Mouse (Mus musculus): ENCODE data around the gene Trem1. TPM values are rescaled to one million over a fixed set of nuclear protein-coding genes. Genes with fewer than 3 reads are reported as not detected.

Gene Trem1
- polyA plus RNA-seq (2014; fragmentation: Nextera tagmentation; extraction: Ambion mirVana): 0.08 TPM in 1 of 2 replicates, not detected in the other

GRCm38 (mm10) chr17:48232518-48232917 lies at the start of gene Trem1:
Trem1 (plus strand) TSS chr17:48232768.
- 82% methylated on average over 6 of the region's 6 CpGs for WGBS
- H3K9ac ChIP-seq (ENCODE audit: low read depth, low read length): no peak within 1 kb of the TSS
- no peaks in the 10 kb centered on the region for H3K4me1 ChIP-seq (ENCODE audit: control insufficient read depth, insufficient read depth, low read length)
- no peaks in the 10 kb centered on the region for H3K36me3 ChIP-seq (ENCODE audit: control insufficient read depth, insufficient read depth, low read length)
- no peaks in the 10 kb centered on the region for H3K27me3 ChIP-seq (replicated peaks; ENCODE audit: control insufficient read depth, insufficient read depth, low read length)
- DNase-seq (ENCODE audit: low spot score) (no peak), ATAC-seq (ENCODE audit: low read depth) (no peak)
- H3K27ac ChIP-seq (replicated peaks; ENCODE audit: low read depth, low read length): no peak within 1 kb of the TSS
- H3K4me3 ChIP-seq (ENCODE audit: low read depth, low read length): no peak within 1 kb of the TSS
- H3K4me2 ChIP-seq (ENCODE audit: low read depth, low read length): no peak within 1 kb of the TSS
- 0 out of 2 replicates have a peak, but pooled peaks cover 3% of the 10 kb centered on the region for H3K9me3 ChIP-seq (ENCODE audit: control insufficient read depth, low read length)

DNA sequence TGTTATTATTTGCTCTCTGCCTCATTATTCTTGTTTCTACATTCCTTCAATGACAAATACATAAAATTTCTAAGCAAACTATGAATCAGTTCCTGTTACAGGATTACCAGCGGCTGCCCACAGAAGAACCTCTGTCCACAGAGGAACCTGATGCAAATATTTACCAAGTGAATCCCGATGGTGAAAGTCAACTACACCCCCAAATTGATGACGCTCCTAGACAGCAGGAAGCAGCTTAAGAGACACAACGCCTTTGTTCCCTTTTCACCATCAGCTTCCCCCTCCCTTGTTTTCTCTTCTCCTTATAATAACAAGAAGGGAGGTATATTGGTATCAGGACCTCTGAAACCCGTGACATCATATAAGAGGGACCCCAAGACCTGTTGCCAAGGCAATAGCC lies 47.3 kb upstream of the Trem1 start:
- H3K4me1 ChIP-seq (ENCODE audit: control insufficient read depth, insufficient read depth, low read length): no peaks in the 10 kb centered on the region
- no peak overlapping the region for H3K4me2 ChIP-seq (ENCODE audit: low read depth, low read length)
- no peak for DNase-seq (ENCODE audit: low spot score)
- no peak for ATAC-seq (ENCODE audit: low read depth)
- no peak overlapping the region for H3K27ac ChIP-seq (replicated peaks; ENCODE audit: low read depth, low read length)
- H3K9me3 ChIP-seq (ENCODE audit: control insufficient read depth, low read length): no peaks in the 10 kb centered on the region
- H3K27me3 ChIP-seq (replicated peaks; ENCODE audit: control insufficient read depth, insufficient read depth, low read length): no peaks in the 10 kb centered on the region
- H3K9ac ChIP-seq (ENCODE audit: low read depth, low read length): no peak overlapping the region
- 68% methylated on average over 5 of the region's 5 CpGs for WGBS
- H3K4me3 ChIP-seq (ENCODE audit: low read depth, low read length): no peak overlapping the region
- H3K36me3 ChIP-seq (ENCODE audit: control insufficient read depth, insufficient read depth, low read length): no peaks in the 10 kb centered on the region

DNA sequence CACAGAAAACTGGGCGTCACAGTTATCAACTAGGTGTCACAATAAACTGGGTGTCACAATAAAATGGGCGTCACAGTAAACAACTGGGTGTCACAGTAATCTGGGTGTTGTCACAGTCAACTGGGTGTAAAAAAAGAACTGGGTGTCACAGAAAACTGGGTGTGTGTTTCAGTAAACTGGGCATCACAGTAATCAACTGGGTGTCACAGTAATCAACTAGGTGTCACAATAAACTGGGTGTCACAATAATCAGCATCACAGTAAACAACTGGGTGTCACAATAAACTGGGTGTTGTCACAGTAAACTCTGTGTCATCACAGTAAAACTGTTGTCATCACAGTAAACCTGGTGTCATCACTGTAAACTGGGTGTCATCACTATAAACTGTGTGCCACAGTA lies 40.2 kb upstream of the Trem1 start:
- DNase-seq (ENCODE audit: low spot score) (no peak), ATAC-seq (ENCODE audit: low read depth) (no peak)
- no peak overlapping the region for H3K4me2 ChIP-seq (ENCODE audit: low read depth, low read length)
- WGBS: 71% methylated on average over 2 of the region's 2 CpGs
- H3K4me1 ChIP-seq (ENCODE audit: control insufficient read depth, insufficient read depth, low read length): no peaks in the 10 kb centered on the region
- no peak overlapping the region for H3K4me3 ChIP-seq (ENCODE audit: low read depth, low read length)
- no peaks in the 10 kb centered on the region for H3K27me3 ChIP-seq (replicated peaks; ENCODE audit: control insufficient read depth, insufficient read depth, low read length)
- H3K9ac ChIP-seq (ENCODE audit: low read depth, low read length): no peak overlapping the region
- no peak overlapping the region for H3K27ac ChIP-seq (replicated peaks; ENCODE audit: low read depth, low read length)
- H3K9me3 ChIP-seq (ENCODE audit: control insufficient read depth, low read length): no peaks in the 10 kb centered on the region
- H3K36me3 ChIP-seq (ENCODE audit: control insufficient read depth, insufficient read depth, low read length): no peaks in the 10 kb centered on the region

DNA sequence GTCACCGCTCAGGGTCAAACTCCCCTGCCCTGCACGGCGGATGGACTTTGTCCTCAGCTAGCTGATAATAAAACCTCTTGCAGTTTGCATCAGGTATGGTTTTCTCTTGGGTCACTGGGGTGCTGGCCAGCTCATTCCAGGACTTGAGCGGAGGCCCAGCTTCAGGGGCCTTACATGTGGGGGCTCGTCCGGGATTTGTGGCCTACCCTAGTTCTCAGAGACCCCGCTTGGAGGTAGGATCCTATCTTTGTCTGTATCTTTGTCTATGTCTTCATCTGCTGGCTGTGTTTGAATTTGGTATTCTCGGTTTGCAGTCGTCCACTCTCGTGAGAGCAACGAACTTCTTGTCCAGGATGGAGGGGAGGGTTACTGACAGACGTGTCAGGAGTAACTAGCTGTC lies 29.5 kb upstream of the Trem1 start:
- ATAC-seq (ENCODE audit: low read depth) (no peak), DNase-seq (ENCODE audit: low spot score) (no peak)
- Histone ChIP-seq H3K4me2 (ENCODE audit: low read depth, low read length) (no peak overlapping the region), H3K4me3 (ENCODE audit: low read depth, low read length) (no peak overlapping the region), H3K9ac (ENCODE audit: low read depth, low read length) (no peak overlapping the region), H3K9me3 (ENCODE audit: control insufficient read depth, low read length) (peaks cover 17% of the 10 kb centered on the region; the same call in 1 of the 2 replicates), H3K4me1 (ENCODE audit: control insufficient read depth, insufficient read depth, low read length) (no peaks in the 10 kb centered on the region), H3K36me3 (ENCODE audit: control insufficient read depth, insufficient read depth, low read length) (no peaks in the 10 kb centered on the region), H3K27me3 (replicated peaks; ENCODE audit: control insufficient read depth, insufficient read depth, low read length) (no peaks in the 10 kb centered on the region), H3K27ac (replicated peaks; ENCODE audit: low read depth, low read length) (no peak overlapping the region)
- 95% methylated on average over 12 of the region's 12 CpGs for WGBS

DNA sequence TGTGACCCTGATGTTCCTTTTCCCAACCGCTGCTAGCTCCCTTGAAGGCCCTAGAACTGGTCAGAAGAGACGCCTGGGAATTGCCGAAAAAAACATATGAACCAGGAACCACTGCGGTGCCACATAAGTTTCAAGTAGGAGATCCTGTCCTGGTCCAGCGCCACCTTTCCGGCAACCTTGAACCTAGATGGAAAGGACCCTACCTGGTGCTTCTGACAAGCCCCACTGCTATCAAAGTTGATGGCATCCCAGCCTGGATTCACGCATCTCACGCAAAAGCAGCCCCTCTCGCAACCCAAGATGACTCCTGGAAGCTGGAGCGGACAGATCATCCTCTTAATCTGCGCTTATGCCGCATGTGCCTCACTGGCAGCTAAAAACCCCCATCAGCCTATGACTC lies 20.0 kb upstream of the Trem1 start:
- no peak overlapping the region for H3K4me2 ChIP-seq (ENCODE audit: low read depth, low read length)
- no peaks in the 10 kb centered on the region for H3K4me1 ChIP-seq (ENCODE audit: control insufficient read depth, insufficient read depth, low read length)
- WGBS: 95% methylated on average over 12 of the region's 12 CpGs
- ATAC-seq (ENCODE audit: low read depth): no peak
- no peak for DNase-seq (ENCODE audit: low spot score)
- H3K27ac ChIP-seq (replicated peaks; ENCODE audit: low read depth, low read length): no peak overlapping the region
- no peak overlapping the region for H3K9ac ChIP-seq (ENCODE audit: low read depth, low read length)
- H3K4me3 ChIP-seq (ENCODE audit: low read depth, low read length): no peak overlapping the region
- no peaks in the 10 kb centered on the region for H3K9me3 ChIP-seq (ENCODE audit: control insufficient read depth, low read length)
- no peaks in the 10 kb centered on the region for H3K36me3 ChIP-seq (ENCODE audit: control insufficient read depth, insufficient read depth, low read length)
- H3K27me3 ChIP-seq (replicated peaks; ENCODE audit: control insufficient read depth, insufficient read depth, low read length): no peaks in the 10 kb centered on the region

DNA sequence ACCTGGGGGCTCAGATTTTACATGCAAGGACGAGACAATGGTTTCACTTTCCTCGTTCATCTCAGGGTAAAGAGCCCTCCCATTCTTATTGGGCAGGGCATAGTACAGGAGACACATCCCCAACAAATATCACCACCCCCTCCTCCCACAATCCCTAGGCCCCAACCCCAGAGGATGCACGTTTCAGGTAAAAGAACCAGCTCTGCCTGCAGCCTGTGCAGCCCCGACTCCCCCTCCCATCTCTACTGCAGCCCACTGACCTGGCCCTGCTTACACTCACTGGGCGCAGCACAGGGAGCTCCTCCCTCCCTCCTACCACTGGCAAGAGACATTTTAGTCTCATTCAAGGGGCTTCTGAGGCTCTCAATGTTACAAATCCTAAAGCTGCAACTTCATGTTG lies 19.1 kb upstream of the Trem1 start:
- Histone ChIP-seq H3K4me3 (ENCODE audit: low read depth, low read length) (no peak overlapping the region), H3K27ac (replicated peaks; ENCODE audit: low read depth, low read length) (no peak overlapping the region), H3K9me3 (ENCODE audit: control insufficient read depth, low read length) (0 out of 2 replicates have a peak, but pooled peaks cover 5% of the 10 kb centered on the region), H3K36me3 (ENCODE audit: control insufficient read depth, insufficient read depth, low read length) (no peaks in the 10 kb centered on the region), H3K27me3 (replicated peaks; ENCODE audit: control insufficient read depth, insufficient read depth, low read length) (no peaks in the 10 kb centered on the region), H3K4me1 (ENCODE audit: control insufficient read depth, insufficient read depth, low read length) (no peaks in the 10 kb centered on the region), H3K9ac (ENCODE audit: low read depth, low read length) (no peak overlapping the region), H3K4me2 (ENCODE audit: low read depth, low read length) (no peak overlapping the region)
- no peak for ATAC-seq (ENCODE audit: low read depth)
- DNase-seq (ENCODE audit: low spot score): no peak
- WGBS: 66% methylated on average over 5 of the region's 5 CpGs

GRCm38 (mm10) chr17:48215429-48215828 lies 17.1 kb upstream of the Trem1 start:
- H3K27me3 ChIP-seq (replicated peaks; ENCODE audit: control insufficient read depth, insufficient read depth, low read length): no peaks in the 10 kb centered on the region
- H3K4me3 ChIP-seq (ENCODE audit: low read depth, low read length): no peak overlapping the region
- DNase-seq (ENCODE audit: low spot score) (no peak), ATAC-seq (ENCODE audit: low read depth) (no peak)
- 87% methylated on average over 1 of the region's 1 CpGs for WGBS
- H3K4me2 ChIP-seq (ENCODE audit: low read depth, low read length): no peak overlapping the region
- H3K9ac ChIP-seq (ENCODE audit: low read depth, low read length): no peak overlapping the region
- H3K4me1 ChIP-seq (ENCODE audit: control insufficient read depth, insufficient read depth, low read length): no peaks in the 10 kb centered on the region
- H3K27ac ChIP-seq (replicated peaks; ENCODE audit: low read depth, low read length): no peak overlapping the region
- H3K36me3 ChIP-seq (ENCODE audit: control insufficient read depth, insufficient read depth, low read length): no peaks in the 10 kb centered on the region
- 0 out of 2 replicates have a peak, but pooled peaks cover 5% of the 10 kb centered on the region for H3K9me3 ChIP-seq (ENCODE audit: control insufficient read depth, low read length)

DNA sequence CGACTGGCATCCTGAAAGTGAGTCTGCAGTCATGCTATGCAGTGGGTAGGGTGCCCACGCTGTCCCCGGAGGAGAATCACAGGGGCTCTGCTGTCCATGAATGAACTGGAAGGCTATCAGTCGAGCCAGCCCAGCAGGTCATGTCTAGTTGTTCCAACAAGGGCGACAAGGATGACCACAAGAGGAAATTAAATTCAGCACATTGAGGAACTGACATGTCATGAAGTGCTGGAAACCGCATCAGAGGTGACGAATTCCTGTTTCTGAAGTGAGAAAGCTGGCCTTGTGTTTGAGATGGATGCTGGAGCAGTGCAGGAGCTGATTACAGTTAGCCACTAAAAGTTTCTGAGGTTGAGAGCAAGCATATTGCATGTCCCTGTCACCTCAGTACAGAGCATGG lies 1.9 kb upstream of the Trem1 start:
- ATAC-seq (ENCODE audit: low read depth) (no peak), DNase-seq (ENCODE audit: low spot score) (no peak)
- Histone ChIP-seq H3K9ac (ENCODE audit: low read depth, low read length) (no peak overlapping the region), H3K4me2 (ENCODE audit: low read depth, low read length) (no peak overlapping the region), H3K27me3 (replicated peaks; ENCODE audit: control insufficient read depth, insufficient read depth, low read length) (no peaks in the 10 kb centered on the region), H3K9me3 (ENCODE audit: control insufficient read depth, low read length) (0 out of 2 replicates have a peak, but pooled peaks cover 3% of the 10 kb centered on the region), H3K36me3 (ENCODE audit: control insufficient read depth, insufficient read depth, low read length) (no peaks in the 10 kb centered on the region), H3K27ac (replicated peaks; ENCODE audit: low read depth, low read length) (no peak overlapping the region), H3K4me3 (ENCODE audit: low read depth, low read length) (no peak overlapping the region), H3K4me1 (ENCODE audit: control insufficient read depth, insufficient read depth, low read length) (no peaks in the 10 kb centered on the region)
- WGBS: 89% methylated on average over 7 of the region's 7 CpGs

DNA sequence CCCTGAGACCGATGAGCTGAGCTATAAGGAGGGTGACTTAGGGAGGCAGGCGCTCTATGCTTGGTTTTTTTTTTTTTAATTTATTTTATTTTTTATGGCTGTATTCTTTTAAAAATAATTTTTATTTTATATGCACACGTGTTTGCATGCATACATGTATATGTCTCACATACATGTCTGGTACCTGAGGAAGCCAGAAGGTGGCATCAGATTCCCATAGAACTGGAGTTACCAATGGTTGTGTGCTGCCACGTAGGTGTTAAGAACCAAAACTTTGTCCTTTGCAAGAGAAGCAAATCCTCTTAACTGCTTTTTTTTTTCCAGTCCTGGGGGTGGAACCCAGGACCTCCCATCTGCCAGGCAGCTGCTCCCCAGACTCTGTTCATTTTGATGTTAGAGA lies 1.2 kb downstream of the Trem1 start:
- Histone ChIP-seq H3K9me3 (ENCODE audit: control insufficient read depth, low read length) (0 out of 2 replicates have a peak, but pooled peaks cover 3% of the 10 kb centered on the region), H3K4me3 (ENCODE audit: low read depth, low read length) (no peak overlapping the region), H3K36me3 (ENCODE audit: control insufficient read depth, insufficient read depth, low read length) (no peaks in the 10 kb centered on the region), H3K4me1 (ENCODE audit: control insufficient read depth, insufficient read depth, low read length) (no peaks in the 10 kb centered on the region), H3K9ac (ENCODE audit: low read depth, low read length) (no peak overlapping the region), H3K4me2 (ENCODE audit: low read depth, low read length) (no peak overlapping the region), H3K27me3 (replicated peaks; ENCODE audit: control insufficient read depth, insufficient read depth, low read length) (no peaks in the 10 kb centered on the region), H3K27ac (replicated peaks; ENCODE audit: low read depth, low read length) (no peak overlapping the region)
- WGBS: 90% methylated on average over 4 of the region's 4 CpGs
- ATAC-seq (ENCODE audit: low read depth) (no peak), DNase-seq (ENCODE audit: low spot score) (no peak)
